Mouse (Mus musculus): ENCODE data around the gene Lama2. TPM values are rescaled to one million over a fixed set of nuclear protein-coding genes. Genes with fewer than 3 reads are reported as not detected.

The Lama2 gene
- polyA plus RNA-seq, 1 experiment, result 2.9 TPM

DNA sequence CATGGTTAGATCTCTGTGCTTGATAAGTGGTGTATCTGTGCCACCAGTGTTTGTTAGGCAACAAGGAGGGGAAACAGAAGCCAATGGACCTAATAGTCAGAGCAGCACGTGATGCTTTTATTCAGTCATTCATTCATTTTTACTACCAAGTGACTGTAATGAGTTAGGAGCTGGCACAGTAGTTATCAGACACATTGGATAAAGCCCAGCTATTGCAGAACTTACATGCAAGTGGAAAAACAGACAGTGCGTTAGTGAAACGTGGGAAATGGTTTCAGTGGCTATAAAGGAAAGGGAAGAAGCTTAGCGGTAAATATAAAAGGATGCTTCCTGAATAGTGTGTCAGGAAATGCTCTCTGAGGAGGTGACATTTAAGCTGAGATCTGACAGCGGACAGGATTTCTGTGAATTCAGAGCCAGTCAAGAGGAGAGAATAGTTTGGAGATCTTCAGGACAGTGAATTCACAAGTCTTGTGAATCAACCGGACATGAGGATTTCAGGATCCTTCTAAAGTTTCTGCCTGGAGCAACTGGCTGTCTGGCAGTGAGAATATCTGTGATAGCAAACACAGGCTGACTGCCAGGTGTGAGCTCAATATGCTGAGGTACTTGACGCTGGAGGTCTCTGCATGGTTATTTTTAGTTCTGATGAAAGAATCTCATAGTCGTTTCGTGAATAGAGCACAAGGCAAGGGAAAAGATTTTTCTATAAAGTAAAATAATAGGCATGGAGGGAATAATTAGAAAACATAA is 2.3 kb upstream of the Lama2 start:
- DNase-seq, result no peak
- Histone ChIP-seq H3K4me1 (replicated peaks; ENCODE audit: control insufficient read depth, insufficient read depth, low read length) (no peaks in the 10 kb centered on the region), H3K36me3 (ENCODE audit: control insufficient read depth, insufficient read depth, low read length) (no peaks in the 10 kb centered on the region), H3K27me3 (ENCODE audit: control insufficient read depth, insufficient read depth, low read length) (no peaks in the 10 kb centered on the region), H3K4me3 (ENCODE audit: control insufficient read depth, insufficient read depth, low read length) (no peak overlapping the region), H3K27ac (ENCODE audit: control insufficient read depth, insufficient read depth, low read length) (no peak overlapping the region)
- 70% methylated on average over 9 of the region's 9 CpGs for WGBS
- TF ChIP-seq CTCF (IDR thresholded peaks at IDR 0.05; ENCODE audit: borderline replicate concordance, control insufficient read depth, extremely low read depth, insufficient read depth, low read length, poor library complexity), result no peak
- no peak for TF ChIP-seq POLR2A (IDR thresholded peaks at IDR 0.05; ENCODE audit: control insufficient read depth, extremely low read depth, insufficient read depth, low read length, poor library complexity)

DNA sequence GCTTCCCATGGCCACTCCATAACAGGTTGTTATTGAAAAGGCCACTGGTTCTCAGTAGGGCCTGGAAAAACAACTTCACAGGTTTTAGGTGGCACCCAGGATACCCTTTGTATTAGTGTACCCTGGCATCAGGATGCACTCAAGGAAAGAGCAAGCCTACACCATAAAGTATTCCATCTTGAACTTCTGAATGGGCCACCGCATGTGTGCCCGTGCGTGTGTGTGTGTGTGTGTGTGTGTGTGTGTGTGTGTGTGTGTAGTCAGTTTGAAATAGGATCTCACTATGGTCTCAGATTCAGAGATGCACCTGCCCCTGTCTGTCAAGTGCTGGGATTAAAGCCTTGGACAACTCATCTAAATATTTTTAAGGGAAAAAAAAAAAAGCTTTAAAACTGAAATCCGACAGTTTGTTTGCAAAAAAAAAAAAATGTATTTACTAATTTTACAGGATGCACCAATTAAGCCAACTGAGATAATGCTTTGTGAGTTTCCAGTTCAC is 2.0 kb downstream of the Lama2 start:
- WGBS, result 96% methylated on average over 4 of the region's 4 CpGs
- H3K4me3 ChIP-seq (ENCODE audit: control insufficient read depth, insufficient read depth, low read length), result no peak overlapping the region
- H3K4me1 ChIP-seq (replicated peaks; ENCODE audit: control insufficient read depth, insufficient read depth, low read length), result no peaks in the 10 kb centered on the region
- H3K36me3 ChIP-seq (ENCODE audit: control insufficient read depth, insufficient read depth, low read length), result no peaks in the 10 kb centered on the region
- no peak for DNase-seq
- TF ChIP-seq POLR2A (IDR thresholded peaks at IDR 0.05; ENCODE audit: control insufficient read depth, extremely low read depth, insufficient read depth, low read length, poor library complexity), result no peak
- TF ChIP-seq CTCF (IDR thresholded peaks at IDR 0.05; ENCODE audit: borderline replicate concordance, control insufficient read depth, extremely low read depth, insufficient read depth, low read length, poor library complexity), result no peak
- no peaks in the 10 kb centered on the region for H3K27me3 ChIP-seq (ENCODE audit: control insufficient read depth, insufficient read depth, low read length)
- H3K27ac ChIP-seq (ENCODE audit: control insufficient read depth, insufficient read depth, low read length), result no peak overlapping the region

- no peak for DNase-seq
- Histone ChIP-seq H3K36me3 (ENCODE audit: control insufficient read depth, insufficient read depth, low read length) (no peaks in the 10 kb centered on the region), H3K4me1 (replicated peaks; ENCODE audit: control insufficient read depth, insufficient read depth, low read length) (no peaks in the 10 kb centered on the region), H3K27ac (ENCODE audit: control insufficient read depth, insufficient read depth, low read length) (no peak overlapping the region), H3K27me3 (ENCODE audit: control insufficient read depth, insufficient read depth, low read length) (no peaks in the 10 kb centered on the region), H3K4me3 (ENCODE audit: control insufficient read depth, insufficient read depth, low read length) (no peak overlapping the region)
- whole genome bisulfite sequencing, result 30% methylated on average over 18 of the region's 18 CpGs
- TF ChIP-seq POLR2A (IDR thresholded peaks at IDR 0.05; ENCODE audit: control insufficient read depth, extremely low read depth, insufficient read depth, low read length, poor library complexity), result no peak
- no peak for TF ChIP-seq CTCF (IDR thresholded peaks at IDR 0.05; ENCODE audit: borderline replicate concordance, control insufficient read depth, extremely low read depth, insufficient read depth, low read length, poor library complexity)
Measured at GRCm38 (mm10) chr10:27616641-27617415, 2.7 kb downstream of the Lama2 start.

- TF ChIP-seq CTCF (IDR thresholded peaks at IDR 0.05; ENCODE audit: borderline replicate concordance, control insufficient read depth, extremely low read depth, insufficient read depth, low read length, poor library complexity) (no peak), POLR2A (IDR thresholded peaks at IDR 0.05; ENCODE audit: control insufficient read depth, extremely low read depth, insufficient read depth, low read length, poor library complexity) (no peak)
- Histone ChIP-seq H3K36me3 (ENCODE audit: control insufficient read depth, insufficient read depth, low read length) (no peaks in the 10 kb centered on the region), H3K4me3 (ENCODE audit: control insufficient read depth, insufficient read depth, low read length) (no peak overlapping the region), H3K4me1 (replicated peaks; ENCODE audit: control insufficient read depth, insufficient read depth, low read length) (no peaks in the 10 kb centered on the region), H3K27ac (ENCODE audit: control insufficient read depth, insufficient read depth, low read length) (no peak overlapping the region), H3K27me3 (ENCODE audit: control insufficient read depth, insufficient read depth, low read length) (no peaks in the 10 kb centered on the region)
- no peak for DNase-seq
- WGBS, result 87% methylated on average over 3 of the region's 3 CpGs
Measured at GRCm38 (mm10) chr10:27595675-27596074, 23.9 kb downstream of the Lama2 start.

DNA sequence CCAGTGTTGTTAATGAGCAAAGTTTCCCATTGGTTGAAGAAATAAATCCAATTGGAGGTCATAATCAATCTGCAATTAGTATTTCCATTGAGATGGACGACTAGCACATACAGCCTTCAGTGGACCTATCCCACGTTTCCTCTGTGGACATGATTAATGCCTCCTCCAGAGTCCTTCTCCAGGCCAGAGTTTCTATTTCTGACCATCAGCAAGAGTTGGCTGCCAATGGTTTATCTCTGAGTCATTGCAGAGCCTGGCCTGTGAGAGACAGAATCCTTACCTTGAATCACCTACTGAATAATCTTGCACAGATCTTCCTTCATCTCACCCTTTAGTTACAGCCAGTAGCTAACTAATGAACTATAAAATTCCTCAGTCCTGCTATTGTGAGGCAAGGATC is 86.3 kb downstream of the Lama2 start:
- TF ChIP-seq POLR2A (IDR thresholded peaks at IDR 0.05; ENCODE audit: control insufficient read depth, extremely low read depth, insufficient read depth, low read length, poor library complexity) (no peak), CTCF (IDR thresholded peaks at IDR 0.05; ENCODE audit: borderline replicate concordance, control insufficient read depth, extremely low read depth, insufficient read depth, low read length, poor library complexity) (no peak)
- 86% methylated on average over 2 of the region's 2 CpGs for WGBS
- DNase-seq, result no peak
- no peak overlapping the region for H3K4me3 ChIP-seq (ENCODE audit: control insufficient read depth, insufficient read depth, low read length)
- H3K27ac ChIP-seq (ENCODE audit: control insufficient read depth, insufficient read depth, low read length), result no peak overlapping the region
- H3K36me3 ChIP-seq (ENCODE audit: control insufficient read depth, insufficient read depth, low read length), result no peaks in the 10 kb centered on the region
- H3K4me1 ChIP-seq (replicated peaks; ENCODE audit: control insufficient read depth, insufficient read depth, low read length), result no peaks in the 10 kb centered on the region
- H3K27me3 ChIP-seq (ENCODE audit: control insufficient read depth, insufficient read depth, low read length), result no peaks in the 10 kb centered on the region

DNA sequence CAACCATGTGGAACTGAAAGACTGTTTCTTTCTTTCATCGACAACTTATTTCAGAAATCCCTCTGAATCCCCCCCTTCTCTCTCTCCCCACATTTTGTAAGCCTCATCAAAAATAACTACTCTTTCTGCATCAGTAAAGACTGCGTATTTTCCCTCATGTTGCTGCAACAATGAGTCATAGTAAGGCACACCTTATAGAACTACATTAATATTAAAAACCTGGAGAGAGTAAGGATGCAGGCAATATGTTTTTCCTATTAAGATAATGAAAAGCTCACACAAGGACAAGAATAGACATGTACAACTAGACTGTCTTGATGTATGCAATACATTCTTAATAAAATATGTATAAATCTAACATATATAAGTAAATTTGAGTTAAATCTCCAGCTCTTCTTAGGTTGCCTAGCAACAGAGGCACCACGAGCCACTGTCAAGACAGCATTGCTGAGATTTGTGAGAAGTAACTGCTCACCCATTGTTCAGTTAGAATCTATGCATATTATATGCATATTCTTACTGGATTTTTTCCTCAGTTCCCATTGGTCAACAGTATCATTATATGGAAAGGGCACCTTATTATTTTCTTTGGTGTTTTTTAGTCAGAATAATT is 110.6 kb downstream of the Lama2 start:
- DNase-seq, result no peak
- 86% methylated on average over 3 of the region's 3 CpGs for WGBS
- TF ChIP-seq CTCF (IDR thresholded peaks at IDR 0.05; ENCODE audit: borderline replicate concordance, control insufficient read depth, extremely low read depth, insufficient read depth, low read length, poor library complexity), result no peak
- no peak for TF ChIP-seq POLR2A (IDR thresholded peaks at IDR 0.05; ENCODE audit: control insufficient read depth, extremely low read depth, insufficient read depth, low read length, poor library complexity)

More for the DNA sequence above, 110.6 kb downstream of the Lama2 start:
- no peaks in the 10 kb centered on the region for H3K27me3 ChIP-seq (ENCODE audit: control insufficient read depth, insufficient read depth, low read length)
- no peak overlapping the region for H3K4me3 ChIP-seq (ENCODE audit: control insufficient read depth, insufficient read depth, low read length)
- H3K27ac ChIP-seq (ENCODE audit: control insufficient read depth, insufficient read depth, low read length), result no peak overlapping the region
- no peaks in the 10 kb centered on the region for H3K36me3 ChIP-seq (ENCODE audit: control insufficient read depth, insufficient read depth, low read length)
- H3K4me1 ChIP-seq (replicated peaks; ENCODE audit: control insufficient read depth, insufficient read depth, low read length), result no peaks in the 10 kb centered on the region
